Mouse (Mus musculus): ENCODE data around the gene Rai14. TPM values are rescaled to one million over a fixed set of nuclear protein-coding genes. Genes with fewer than 3 reads are reported as not detected.

Gene Rai14
- polyA plus RNA-seq, 1 experiment from 2014 or later: 63.5 TPM

- Histone ChIP-seq H3K36me3 (no peaks in the 10 kb centered on the region), H3K4me3 (no peak overlapping the region), H3K4me1 (peaks cover 5% of the 10 kb centered on the region; the same call in 1 of the 2 replicates), H3K27ac (replicated peaks) (no peak overlapping the region), H3K9me3 (replicated peaks) (no peaks in the 10 kb centered on the region), H3K27me3 (ENCODE audit: low read depth, poor library complexity, severe bottlenecking) (no peaks in the 10 kb centered on the region)
- DNase-seq (ENCODE audit: low spot score): no peak
- 85% methylated on average over 4 of the region's 4 CpGs for WGBS
Measured at GRCm38 (mm10) chr15:10531352-10531751, 183.1 kb downstream of the Rai14 start.

- no peak overlapping the region for H3K4me3 ChIP-seq
Measured at GRCm38 (mm10) chr15:10525896-10526295, 188.5 kb downstream of the Rai14 start.

More at GRCm38 (mm10) chr15:10525896-10526295, 188.5 kb downstream of the Rai14 start:
- H3K27me3 ChIP-seq (ENCODE audit: low read depth, poor library complexity, severe bottlenecking): no peaks in the 10 kb centered on the region
- H3K9me3 ChIP-seq (replicated peaks): no peaks in the 10 kb centered on the region
- H3K27ac ChIP-seq (replicated peaks): no peak overlapping the region
- H3K4me1 ChIP-seq: peaks cover 3% of the 10 kb centered on the region; the same call in 1 of the 2 replicates
- DNase-seq (ENCODE audit: low spot score): no peak
- WGBS: 84% methylated on average over 1 of the region's 1 CpGs
- H3K36me3 ChIP-seq: no peaks in the 10 kb centered on the region

Other genes with a start within 250 kb of the Rai14 start
- 12.9 TPM in 2 replicates for gene Dnajc21, start 244.1 kb downstream of the Rai14 start, polyA plus RNA-seq (2016; fragmentation: Nextera tagmentation; extraction: Ambion mirVana)
- gene Brix1, start 228.7 kb downstream of the Rai14 start, polyA plus RNA-seq (2016; fragmentation: Nextera tagmentation; extraction: Ambion mirVana): 122 and 139 TPM in 2 replicates
- gene Rad1, start 228.6 kb downstream of the Rai14 start, polyA plus RNA-seq (2016; fragmentation: Nextera tagmentation; extraction: Ambion mirVana): 45.8 and 52.2 TPM in 2 replicates
- not detected in 2 replicates for gene Ttc23l, start 156.0 kb downstream of the Rai14 start, polyA plus RNA-seq (2016; fragmentation: Nextera tagmentation; extraction: Ambion mirVana)
- 0.10 and 0.40 TPM in 2 replicates for gene C1qtnf3, start 237.7 kb upstream of the Rai14 start, polyA plus RNA-seq (2016; fragmentation: Nextera tagmentation; extraction: Ambion mirVana)

Measured in midbrain, embryonic 10.5 days (tissue).